Mouse (Mus musculus): ENCODE data around the gene Hist1h4k.
"Not testable (repeated sequence)": the region's sequence is repeated elsewhere in the genome, so short reads cannot be mapped to it uniquely, and the experiment has no call there.

The Hist1h4k gene

GRCm38 (mm10) chr13:21778814-21779766 is 28.8 kb upstream of the Hist1h4k start:
- in situ Hi-C loops (cut with MboI; ENCODE audit: low pct_unique_long_range_greater_than_20kb in 1 of 2, low sequenced_read_pairs in 2 of 2, unreplicated experiment in 1 of 2) = no loop called here

DNA sequence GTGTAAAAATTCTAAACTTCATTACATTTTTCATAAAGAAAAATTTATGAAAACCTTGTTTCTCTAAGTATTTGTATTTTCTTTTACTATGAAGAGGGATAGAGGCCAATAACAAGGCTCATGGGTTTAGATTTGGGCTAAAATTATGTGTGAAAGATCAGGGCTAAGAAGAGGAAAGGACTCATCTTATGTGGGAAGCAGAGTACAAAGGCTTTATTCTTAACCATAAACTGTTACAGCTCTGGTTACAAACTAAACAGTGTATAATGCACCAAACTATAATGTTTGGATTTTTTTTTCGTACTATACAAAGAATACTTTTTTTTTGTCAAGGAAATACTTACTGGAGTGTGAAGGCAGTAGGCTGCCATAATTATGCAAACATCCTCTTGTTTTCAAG is 5.4 kb upstream of the Hist1h4k start:
- in situ Hi-C loops (cut with MboI; ENCODE audit: low pct_unique_long_range_greater_than_20kb in 1 of 2, low sequenced_read_pairs in 2 of 2, unreplicated experiment in 1 of 2) = no loop called here

GRCm38 (mm10) chr13:21754294-21755001 is 4.1 kb upstream of the Hist1h4k start:
- in situ Hi-C loops (cut with MboI; ENCODE audit: low pct_unique_long_range_greater_than_20kb in 1 of 2, low sequenced_read_pairs in 2 of 2, unreplicated experiment in 1 of 2) = not testable (repeated sequence)

DNA sequence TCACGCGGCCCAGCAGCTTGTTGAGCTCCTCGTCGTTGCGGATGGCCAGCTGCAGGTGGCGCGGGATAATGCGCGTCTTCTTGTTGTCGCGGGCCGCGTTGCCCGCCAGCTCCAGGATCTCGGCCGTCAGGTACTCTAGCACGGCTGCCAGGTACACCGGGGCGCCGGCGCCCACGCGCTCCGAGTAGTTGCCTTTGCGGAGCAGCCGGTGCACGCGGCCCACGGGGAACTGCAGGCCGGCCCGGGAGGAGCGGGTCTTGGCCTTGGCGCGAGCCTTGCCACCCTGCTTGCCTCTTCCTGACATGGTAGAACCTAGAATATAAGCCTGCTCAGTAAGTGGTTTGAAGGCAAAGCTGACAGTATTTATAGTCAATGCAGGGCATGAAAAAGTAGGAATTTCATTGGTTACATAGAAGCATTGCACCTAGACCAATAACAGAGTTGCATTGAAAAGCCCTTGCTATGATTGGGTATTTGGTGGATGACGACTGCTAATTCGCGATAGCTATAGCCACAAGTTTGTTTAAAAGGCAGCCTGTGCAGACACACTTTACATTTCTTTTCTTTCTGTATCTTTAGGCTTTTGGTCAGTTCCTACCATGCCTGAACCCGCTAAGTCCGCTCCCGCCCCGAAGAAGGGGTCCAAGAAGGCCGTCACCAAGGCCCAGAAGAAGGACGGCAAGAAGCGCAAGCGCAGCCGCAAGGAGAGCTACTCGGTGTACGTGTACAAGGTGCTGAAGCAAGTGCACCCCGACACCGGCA is 3.4 kb upstream of the Hist1h4k start, which contains the start of the genes Hist1h2ak and Hist1h2bn:
Gene Hist1h2ak, minus strand, starts transcription at position 304 of the 762 bp plus-strand sequence.
Gene Hist1h2bn, plus strand, starts transcription at position 600 of the 762 bp plus-strand sequence.
- in situ Hi-C loops (cut with MboI; ENCODE audit: low pct_unique_long_range_greater_than_20kb in 1 of 2, low sequenced_read_pairs in 2 of 2, unreplicated experiment in 1 of 2) = not testable (repeated sequence)

- in situ Hi-C loops (cut with MboI; ENCODE audit: low pct_unique_long_range_greater_than_20kb in 1 of 2, low sequenced_read_pairs in 2 of 2, unreplicated experiment in 1 of 2) = no loop called here
Measured at GRCm38 (mm10) chr13:21753051-21753523, 2.8 kb upstream of the Hist1h4k start.

DNA sequence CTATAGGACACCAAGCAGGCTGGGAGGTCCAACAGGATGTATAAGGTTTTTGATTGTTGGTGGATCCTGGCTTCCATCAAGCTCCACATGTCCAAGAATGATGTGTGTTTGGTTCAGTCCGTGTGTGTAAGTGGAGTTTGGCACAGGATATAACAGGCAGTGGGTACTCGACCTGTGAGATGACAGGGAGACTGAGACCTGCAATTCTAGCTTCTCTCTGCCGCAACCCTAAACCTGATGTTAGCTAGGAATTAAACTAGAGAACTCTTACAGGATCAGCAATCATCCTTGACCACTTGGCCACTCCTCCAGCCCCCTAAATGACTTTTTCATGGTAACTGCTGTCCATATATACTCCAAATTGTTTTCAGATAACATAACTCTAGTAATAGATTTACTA is 2.1 kb upstream of the Hist1h4k start:
- in situ Hi-C loops (cut with MboI; ENCODE audit: low pct_unique_long_range_greater_than_20kb in 1 of 2, low sequenced_read_pairs in 2 of 2, unreplicated experiment in 1 of 2) = no loop called here

DNA sequence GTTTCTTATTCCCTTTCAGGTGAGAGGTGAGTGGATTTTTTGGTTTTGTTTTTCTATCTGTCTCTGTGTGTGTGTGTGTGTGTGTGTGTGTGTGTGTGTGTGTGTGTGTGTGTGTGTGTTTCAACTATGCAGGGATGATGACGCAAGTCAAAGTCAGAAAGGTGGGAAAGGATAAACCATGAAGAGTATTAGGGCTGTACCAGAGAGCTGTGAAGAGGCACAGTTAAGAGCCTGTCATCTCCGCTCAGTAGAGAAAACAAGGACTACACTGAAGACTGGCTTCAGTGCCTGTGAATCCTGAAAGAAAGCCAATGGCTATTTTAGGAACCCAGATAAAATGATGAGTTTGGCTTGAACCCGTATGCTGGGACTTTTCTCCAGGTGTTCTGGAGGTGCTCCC is 1.5 kb upstream of the Hist1h4k start:
- in situ Hi-C loops (cut with MboI; ENCODE audit: low pct_unique_long_range_greater_than_20kb in 1 of 2, low sequenced_read_pairs in 2 of 2, unreplicated experiment in 1 of 2) = no loop called here

DNA sequence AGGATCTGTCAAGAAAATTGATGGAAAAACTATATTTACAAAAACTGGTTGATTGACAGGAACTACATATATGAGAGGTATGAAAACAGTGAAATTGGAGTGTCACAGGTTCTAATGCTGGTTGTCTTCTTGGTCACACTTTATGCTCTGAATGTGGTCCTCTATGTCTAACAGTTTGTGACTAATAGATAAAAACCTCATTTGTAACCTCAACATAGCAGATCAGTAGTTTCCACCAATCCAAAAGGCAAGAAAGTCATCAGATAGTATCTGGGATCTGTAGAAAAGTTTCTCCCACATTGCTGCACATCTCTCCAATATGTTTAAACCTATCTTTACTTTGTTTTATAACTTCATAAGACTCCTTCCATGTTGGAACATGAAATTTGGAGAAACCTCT is 1.1 kb upstream of the Hist1h4k start:
- in situ Hi-C loops (cut with MboI; ENCODE audit: low pct_unique_long_range_greater_than_20kb in 1 of 2, low sequenced_read_pairs in 2 of 2, unreplicated experiment in 1 of 2) = no loop called here

DNA sequence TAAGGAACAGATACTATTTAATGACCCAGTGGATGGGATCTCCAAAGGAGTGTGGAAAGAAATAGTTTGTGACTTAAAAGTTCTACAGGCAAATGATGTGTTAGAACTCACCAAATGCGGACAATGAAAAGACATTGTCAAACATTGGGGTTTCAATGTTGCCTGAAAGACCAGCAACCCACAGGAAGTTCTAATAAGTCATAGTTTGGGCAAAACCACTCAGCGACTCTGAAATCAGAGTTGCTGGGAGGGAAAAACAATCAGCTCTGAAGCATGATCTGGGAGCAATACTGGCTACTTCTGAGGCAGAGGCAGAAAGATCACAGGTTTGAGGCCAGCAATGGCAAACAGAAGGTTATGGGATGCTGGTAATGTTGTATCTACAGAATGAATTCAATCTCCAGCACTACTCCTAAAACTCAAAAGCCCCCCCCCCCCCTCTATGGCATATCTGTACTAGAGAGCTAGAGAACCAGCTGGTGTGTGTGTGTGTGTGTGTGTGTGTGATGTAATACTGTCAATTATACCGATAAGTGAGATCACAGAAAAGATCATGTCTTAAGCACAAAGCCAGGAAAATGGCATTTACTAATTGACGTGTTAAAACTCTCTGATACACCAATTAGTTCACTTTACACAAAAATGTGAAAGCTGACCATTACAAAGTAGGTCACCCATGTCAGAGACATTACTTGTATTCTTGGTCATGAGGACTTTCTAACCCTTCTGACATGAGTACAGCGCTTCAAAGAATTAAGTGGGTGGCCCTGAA is 732 bp downstream of the Hist1h4k start:
- in situ Hi-C loops (cut with MboI; ENCODE audit: low pct_unique_long_range_greater_than_20kb in 1 of 2, low sequenced_read_pairs in 2 of 2, unreplicated experiment in 1 of 2) = no loop called here

DNA sequence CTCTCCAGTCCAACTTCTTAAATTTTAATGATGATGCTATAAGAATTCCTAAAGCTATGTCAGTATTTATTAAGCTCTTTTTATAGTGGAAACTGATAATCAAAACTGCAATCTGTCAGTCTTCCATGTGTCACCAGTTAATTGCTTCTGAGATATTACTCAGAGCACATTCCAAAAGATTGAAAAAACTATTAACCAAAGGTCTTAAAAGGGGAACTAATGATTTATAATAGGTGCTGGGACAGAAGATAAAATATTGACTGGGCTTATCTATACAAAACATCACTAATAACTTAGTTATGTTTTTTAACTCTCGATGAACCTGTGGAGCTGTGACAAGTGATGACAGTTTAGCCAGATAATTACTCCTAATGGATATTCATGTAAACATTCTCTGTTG is 5.3 kb downstream of the Hist1h4k start:
- in situ Hi-C loops (cut with MboI; ENCODE audit: low pct_unique_long_range_greater_than_20kb in 1 of 2, low sequenced_read_pairs in 2 of 2, unreplicated experiment in 1 of 2) = no loop called here

- in situ Hi-C loops (cut with MboI; ENCODE audit: low pct_unique_long_range_greater_than_20kb in 1 of 2, low sequenced_read_pairs in 2 of 2, unreplicated experiment in 1 of 2) = not testable (repeated sequence)
Measured at GRCm38 (mm10) chr13:21734906-21735767, 15.2 kb downstream of the Hist1h4k start, which contains the start of gene Hist1h4j. Gene Hist1h4j (plus strand): TSS chr13:21735064.

- in situ Hi-C loops (cut with MboI; ENCODE audit: low pct_unique_long_range_greater_than_20kb in 1 of 2, low sequenced_read_pairs in 2 of 2, unreplicated experiment in 1 of 2) = no loop called here
Measured at GRCm38 (mm10) chr13:21734010-21734905, 16.0 kb downstream of the Hist1h4k start.

DNA sequence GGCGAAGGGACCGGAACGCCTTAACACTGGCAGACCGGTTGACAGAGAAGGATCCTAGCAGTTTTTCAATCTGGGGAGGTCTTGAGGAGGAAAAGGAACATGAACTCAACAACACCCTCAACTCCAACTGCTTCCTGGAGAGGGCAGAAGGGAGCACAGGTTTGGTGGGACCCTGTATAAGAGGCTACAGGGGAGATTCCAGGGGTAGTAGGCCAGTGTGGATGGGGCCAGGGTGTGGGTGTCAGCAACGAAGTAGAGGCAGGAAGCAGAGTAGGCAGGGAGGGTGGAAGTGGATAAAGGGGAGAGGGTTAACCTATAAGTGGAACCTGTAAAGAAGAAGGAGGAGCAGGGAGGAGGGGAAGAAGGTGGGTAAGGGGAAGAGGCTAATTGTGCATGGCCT is 16.8 kb downstream of the Hist1h4k start:
- in situ Hi-C loops (cut with MboI; ENCODE audit: low pct_unique_long_range_greater_than_20kb in 1 of 2, low sequenced_read_pairs in 2 of 2, unreplicated experiment in 1 of 2) = no loop called here

GRCm38 (mm10) chr13:21729544-21729943 is 20.8 kb downstream of the Hist1h4k start:
- in situ Hi-C loops (cut with MboI; ENCODE audit: low pct_unique_long_range_greater_than_20kb in 1 of 2, low sequenced_read_pairs in 2 of 2, unreplicated experiment in 1 of 2) = no loop called here

GRCm38 (mm10) chr13:21727948-21728572 is 22.2 kb downstream of the Hist1h4k start:
- in situ Hi-C loops (cut with MboI; ENCODE audit: low pct_unique_long_range_greater_than_20kb in 1 of 2, low sequenced_read_pairs in 2 of 2, unreplicated experiment in 1 of 2) = no loop called here

Measured in mouse embryonic stem cell (cell line).